Mouse (Mus musculus): ENCODE results near the gene Usmg5. TPM values are rescaled to one million over a fixed set of nuclear protein-coding genes. Genes with fewer than 3 reads are reported as not detected.

Gene Usmg5
- polyA plus RNA-seq, 1 experiment from 2014 or later, result 1,159 TPM

- no peaks in the 10 kb centered on the region for H3K27me3 ChIP-seq (replicated peaks; ENCODE audit: control insufficient read depth, insufficient read depth, low read length)
- peaks cover 3% of the 10 kb centered on the region; the same call in 1 of the 2 replicates for H3K9me3 ChIP-seq (ENCODE audit: control insufficient read depth, low read length)
- peaks cover 2% of the 10 kb centered on the region for H3K36me3 ChIP-seq (ENCODE audit: control insufficient read depth, insufficient read depth)
- H3K4me3 ChIP-seq (replicated peaks; ENCODE audit: low read length), result peak within 1 kb of the TSS; percentile 89
- H3K9ac ChIP-seq (replicated peaks; ENCODE audit: low read depth, low read length), result peak within 1 kb of the TSS; percentile 86
- peak; percentile 82 for ATAC-seq
- H3K4me2 ChIP-seq (ENCODE audit: low read length), result peak within 1 kb of the TSS; percentile 78
- H3K27ac ChIP-seq (ENCODE audit: low read length), result peak within 1 kb of the TSS; percentile 91
- peaks cover 10% of the 10 kb centered on the region for H3K4me1 ChIP-seq (replicated peaks; ENCODE audit: control insufficient read depth, insufficient read depth, low read length)
- 9% methylated on average over 49 of the region's 49 CpGs for WGBS
Measured at GRCm38 (mm10) chr19:47067096-47067882, 23.2 kb downstream of the Usmg5 start, which contains the start of gene Taf5. TSS of gene Taf5 (plus strand) at chr19:47067746.

- no peaks in the 10 kb centered on the region; the same call in 1 of the 2 replicates for H3K36me3 ChIP-seq (ENCODE audit: control insufficient read depth, insufficient read depth)
- 89% methylated on average over 3 of the region's 3 CpGs for WGBS
Measured at GRCm38 (mm10) chr19:47065860-47066259, 24.6 kb downstream of the Usmg5 start.

GRCm38 (mm10) chr19:47057684-47058083, 32.8 kb downstream of the Usmg5 start:
- H3K9me3 ChIP-seq (ENCODE audit: control insufficient read depth, low read length), result peaks cover 3% of the 10 kb centered on the region; the same call in 1 of the 2 replicates
- H3K4me3 ChIP-seq (replicated peaks; ENCODE audit: low read length), result no peak overlapping the region
- ATAC-seq, result no peak
- H3K4me2 ChIP-seq (ENCODE audit: low read length), result no peak overlapping the region
- no peaks in the 10 kb centered on the region for H3K4me1 ChIP-seq (replicated peaks; ENCODE audit: control insufficient read depth, insufficient read depth, low read length)
- H3K27ac ChIP-seq (ENCODE audit: low read length), result no peak overlapping the region
- H3K36me3 ChIP-seq (ENCODE audit: control insufficient read depth, insufficient read depth), result no peaks in the 10 kb centered on the region
- no peaks in the 10 kb centered on the region for H3K27me3 ChIP-seq (replicated peaks; ENCODE audit: control insufficient read depth, insufficient read depth, low read length)
- no peak overlapping the region for H3K9ac ChIP-seq (replicated peaks; ENCODE audit: low read depth, low read length)
- 56% methylated on average over 1 of the region's 1 CpGs for WGBS

More at GRCm38 (mm10) chr19:47065860-47066259, 24.6 kb downstream of the Usmg5 start:
- Histone ChIP-seq H3K4me3 (replicated peaks; ENCODE audit: low read length) (no peak overlapping the region), H3K4me1 (replicated peaks; ENCODE audit: control insufficient read depth, insufficient read depth, low read length) (peaks cover 10% of the 10 kb centered on the region), H3K4me2 (ENCODE audit: low read length) (no peak overlapping the region), H3K9me3 (ENCODE audit: control insufficient read depth, low read length) (peaks cover 3% of the 10 kb centered on the region; the same call in 1 of the 2 replicates), H3K27ac (ENCODE audit: low read length) (no peak overlapping the region), H3K27me3 (replicated peaks; ENCODE audit: control insufficient read depth, insufficient read depth, low read length) (no peaks in the 10 kb centered on the region), H3K9ac (replicated peaks; ENCODE audit: low read depth, low read length) (no peak overlapping the region)
- ATAC-seq, result no peak

DNA sequence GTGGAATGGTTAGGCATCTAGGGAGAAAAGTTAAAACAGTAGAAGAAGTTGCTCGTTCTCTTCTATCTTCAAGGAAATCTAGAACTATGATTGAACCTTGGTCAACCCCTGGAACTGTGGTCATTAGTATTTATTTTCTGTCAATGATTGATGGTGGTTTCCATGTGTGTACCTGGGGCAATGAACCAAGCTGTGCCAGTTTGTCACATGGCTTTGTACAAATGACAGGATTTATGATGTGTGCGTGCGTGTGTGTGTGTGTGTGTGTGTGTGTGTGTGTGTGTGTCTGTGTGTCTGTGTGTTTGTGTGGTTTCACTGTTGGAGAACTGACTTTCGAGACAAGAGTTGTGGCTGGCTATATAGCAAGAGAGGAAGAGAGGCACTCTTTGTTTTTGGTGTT, 37.0 kb downstream of the Usmg5 start:
- H3K27me3 ChIP-seq (replicated peaks; ENCODE audit: control insufficient read depth, insufficient read depth, low read length), result no peaks in the 10 kb centered on the region
- no peaks in the 10 kb centered on the region for H3K9me3 ChIP-seq (ENCODE audit: control insufficient read depth, low read length)
- 92% methylated on average over 4 of the region's 4 CpGs for WGBS
- ATAC-seq, result no peak
- no peaks in the 10 kb centered on the region for H3K36me3 ChIP-seq (ENCODE audit: control insufficient read depth, insufficient read depth)
- H3K27ac ChIP-seq (ENCODE audit: low read length), result no peak overlapping the region
- H3K4me3 ChIP-seq (replicated peaks; ENCODE audit: low read length), result no peak overlapping the region
- H3K9ac ChIP-seq (replicated peaks; ENCODE audit: low read depth, low read length), result no peak overlapping the region
- peaks cover 17% of the 10 kb centered on the region for H3K4me1 ChIP-seq (replicated peaks; ENCODE audit: control insufficient read depth, insufficient read depth, low read length)
- H3K4me2 ChIP-seq (ENCODE audit: low read length), result no peak overlapping the region

DNA sequence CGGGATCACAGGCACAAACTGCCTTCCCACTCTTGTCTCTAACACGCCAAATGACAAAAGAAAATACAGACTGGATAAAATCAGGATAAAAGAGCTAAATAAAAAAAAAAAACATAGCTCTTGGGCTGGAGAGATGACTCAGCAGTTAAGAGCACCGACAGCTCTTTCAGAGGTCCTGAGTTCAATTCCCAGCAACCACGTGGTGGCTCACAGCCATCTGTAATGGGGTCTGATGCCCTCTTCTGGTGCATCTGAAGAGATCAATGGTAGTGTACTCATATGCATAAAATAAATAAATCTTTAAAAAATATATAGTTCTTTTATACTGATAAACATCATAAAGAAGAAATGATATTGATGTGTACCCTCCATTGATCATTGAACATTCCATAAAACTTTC, 37.5 kb downstream of the Usmg5 start:
- H3K27me3 ChIP-seq (replicated peaks; ENCODE audit: control insufficient read depth, insufficient read depth, low read length), result no peaks in the 10 kb centered on the region
- ATAC-seq, result no peak
- no peak overlapping the region for H3K27ac ChIP-seq (ENCODE audit: low read length)
- WGBS, result 84% methylated on average over 4 of the region's 4 CpGs
- no peak overlapping the region for H3K4me3 ChIP-seq (replicated peaks; ENCODE audit: low read length)
- no peak overlapping the region for H3K4me2 ChIP-seq (ENCODE audit: low read length)
- H3K4me1 ChIP-seq (replicated peaks; ENCODE audit: control insufficient read depth, insufficient read depth, low read length), result peaks cover 20% of the 10 kb centered on the region
- no peaks in the 10 kb centered on the region for H3K36me3 ChIP-seq (ENCODE audit: control insufficient read depth, insufficient read depth)
- H3K9ac ChIP-seq (replicated peaks; ENCODE audit: low read depth, low read length), result no peak overlapping the region
- H3K9me3 ChIP-seq (ENCODE audit: control insufficient read depth, low read length), result no peaks in the 10 kb centered on the region

- peaks cover 8% of the 10 kb centered on the region; the same call in 1 of the 2 replicates for H3K36me3 ChIP-seq (ENCODE audit: control insufficient read depth, insufficient read depth)
- H3K27ac ChIP-seq (ENCODE audit: low read length), result peak within 1 kb of the TSS; percentile 84
- H3K4me3 ChIP-seq (replicated peaks; ENCODE audit: low read length), result peak within 1 kb of the TSS; percentile 98
- peak; percentile 95 for ATAC-seq
- peak within 1 kb of the TSS; percentile 94 for H3K9ac ChIP-seq (replicated peaks; ENCODE audit: low read depth, low read length)
- WGBS, result under 1% methylated on average over 75 of the region's 75 CpGs
- no peaks in the 10 kb centered on the region for H3K27me3 ChIP-seq (replicated peaks; ENCODE audit: control insufficient read depth, insufficient read depth, low read length)
- peak within 1 kb of the TSS; percentile 78 for H3K4me2 ChIP-seq (ENCODE audit: low read length)
- no peaks in the 10 kb centered on the region for H3K9me3 ChIP-seq (ENCODE audit: control insufficient read depth, low read length)
- peaks cover 20% of the 10 kb centered on the region for H3K4me1 ChIP-seq (replicated peaks; ENCODE audit: control insufficient read depth, insufficient read depth, low read length)
Measured at GRCm38 (mm10) chr19:47050271-47051032, 40.0 kb downstream of the Usmg5 start, which contains the start of gene Pcgf6. TSS of gene Pcgf6 (minus strand) at chr19:47050906.

DNA sequence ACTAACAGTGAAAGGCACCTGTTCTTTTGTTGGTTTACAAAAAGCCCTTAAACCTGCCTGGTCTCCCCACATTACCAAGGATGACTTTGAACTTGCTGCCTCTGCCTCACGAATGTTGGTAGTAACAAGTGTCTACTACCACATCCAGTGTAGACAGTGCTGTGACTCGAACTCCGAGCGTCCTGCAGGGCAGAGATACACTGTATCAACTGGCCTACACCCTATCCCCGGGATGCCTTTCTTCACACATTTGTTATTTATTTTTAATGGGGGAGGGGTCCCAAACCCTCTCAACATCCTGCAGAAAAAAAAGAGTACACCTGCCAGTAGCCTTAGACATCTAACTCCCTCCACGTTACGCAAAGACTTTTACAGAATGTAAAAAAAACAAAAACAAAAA, 40.6 kb downstream of the Usmg5 start:
- Histone ChIP-seq H3K9me3 (ENCODE audit: control insufficient read depth, low read length) (no peaks in the 10 kb centered on the region), H3K4me1 (replicated peaks; ENCODE audit: control insufficient read depth, insufficient read depth, low read length) (peaks cover 20% of the 10 kb centered on the region), H3K36me3 (ENCODE audit: control insufficient read depth, insufficient read depth) (peaks cover 10% of the 10 kb centered on the region; the same call in 1 of the 2 replicates), H3K9ac (replicated peaks; ENCODE audit: low read depth, low read length) (peak overlapping the region; percentile 94), H3K27ac (ENCODE audit: low read length) (peak overlapping the region; percentile 84; the same call in 1 of the 2 replicates), H3K27me3 (replicated peaks; ENCODE audit: control insufficient read depth, insufficient read depth, low read length) (no peaks in the 10 kb centered on the region), H3K4me2 (ENCODE audit: low read length) (peak overlapping the region; percentile 78), H3K4me3 (replicated peaks; ENCODE audit: low read length) (peak overlapping the region; percentile 98)
- no peak for ATAC-seq
- WGBS, result 7% methylated on average over 7 of the region's 7 CpGs

GRCm38 (mm10) chr19:47049061-47049460, 41.4 kb downstream of the Usmg5 start:
- Histone ChIP-seq H3K4me1 (replicated peaks; ENCODE audit: control insufficient read depth, insufficient read depth, low read length) (peaks cover 20% of the 10 kb centered on the region), H3K27ac (ENCODE audit: low read length) (no peak overlapping the region), H3K36me3 (ENCODE audit: control insufficient read depth, insufficient read depth) (peaks cover 10% of the 10 kb centered on the region; the same call in 1 of the 2 replicates), H3K4me3 (replicated peaks; ENCODE audit: low read length) (no peak overlapping the region), H3K27me3 (replicated peaks; ENCODE audit: control insufficient read depth, insufficient read depth, low read length) (no peaks in the 10 kb centered on the region), H3K4me2 (ENCODE audit: low read length) (peak overlapping the region; percentile 78), H3K9me3 (ENCODE audit: control insufficient read depth, low read length) (no peaks in the 10 kb centered on the region), H3K9ac (replicated peaks; ENCODE audit: low read depth, low read length) (no peak overlapping the region)
- WGBS, result 68% methylated on average over 4 of the region's 4 CpGs
- ATAC-seq, result no peak

DNA sequence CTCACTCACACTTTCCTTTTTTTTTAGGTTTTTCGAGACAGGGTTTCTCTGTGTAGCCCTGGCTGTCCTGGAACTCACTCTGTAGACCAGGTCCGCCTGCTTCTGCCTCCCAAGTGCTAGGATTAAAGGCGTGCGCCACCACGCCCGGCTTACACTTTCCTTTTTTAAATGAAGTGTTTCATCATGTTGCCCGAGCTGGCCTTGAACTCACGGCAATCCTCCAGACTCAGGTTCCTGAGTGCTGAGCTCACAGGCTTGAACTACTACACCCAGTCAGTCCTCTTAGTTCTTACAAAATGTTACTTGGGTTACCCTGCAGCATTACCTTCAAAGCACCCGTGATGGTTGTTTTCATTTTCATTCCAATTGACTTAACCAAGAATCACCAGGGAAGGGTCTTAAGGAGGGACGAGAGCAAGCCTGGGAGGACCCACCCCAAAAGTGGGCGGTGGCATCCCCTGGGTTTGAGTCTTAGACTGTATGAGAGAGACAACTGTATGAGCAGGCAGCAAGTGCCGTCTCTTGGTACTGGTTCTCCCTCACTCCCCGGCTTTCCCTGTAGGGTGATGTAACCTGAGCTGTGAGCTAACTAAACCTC, 43.1 kb downstream of the Usmg5 start:
- ATAC-seq, result no peak

More for the DNA sequence above, 43.1 kb downstream of the Usmg5 start:
- 90% methylated on average over 13 of the region's 13 CpGs for WGBS
- Histone ChIP-seq H3K4me1 (replicated peaks; ENCODE audit: control insufficient read depth, insufficient read depth, low read length) (peaks cover 20% of the 10 kb centered on the region), H3K36me3 (ENCODE audit: control insufficient read depth, insufficient read depth) (peaks cover 10% of the 10 kb centered on the region; the same call in 1 of the 2 replicates), H3K9me3 (ENCODE audit: control insufficient read depth, low read length) (no peaks in the 10 kb centered on the region), H3K9ac (replicated peaks; ENCODE audit: low read depth, low read length) (no peak overlapping the region), H3K27ac (ENCODE audit: low read length) (no peak overlapping the region), H3K27me3 (replicated peaks; ENCODE audit: control insufficient read depth, insufficient read depth, low read length) (no peaks in the 10 kb centered on the region), H3K4me3 (replicated peaks; ENCODE audit: low read length) (no peak overlapping the region), H3K4me2 (ENCODE audit: low read length) (no peak overlapping the region)
